Mouse (Mus musculus) kidney, postnatal 4 days (tissue): Measurements from ENCODE around the gene Gm3839.
A peak's percentile ranks its signal among the peaks of the same experiment; 100 is the strongest.
"Not testable (repeated sequence)": the region's sequence is repeated elsewhere in the genome, so short reads cannot be mapped to it uniquely, and the experiment has no call there.

Experiments
- DNase-seq, 2 experiments: peaks; one replicate each; pipeline ENCODE4 v3.0.0; 2021; ENCODE audit warnings: mixed read lengths in 2 of 2

The Gm3839 gene

DNA sequence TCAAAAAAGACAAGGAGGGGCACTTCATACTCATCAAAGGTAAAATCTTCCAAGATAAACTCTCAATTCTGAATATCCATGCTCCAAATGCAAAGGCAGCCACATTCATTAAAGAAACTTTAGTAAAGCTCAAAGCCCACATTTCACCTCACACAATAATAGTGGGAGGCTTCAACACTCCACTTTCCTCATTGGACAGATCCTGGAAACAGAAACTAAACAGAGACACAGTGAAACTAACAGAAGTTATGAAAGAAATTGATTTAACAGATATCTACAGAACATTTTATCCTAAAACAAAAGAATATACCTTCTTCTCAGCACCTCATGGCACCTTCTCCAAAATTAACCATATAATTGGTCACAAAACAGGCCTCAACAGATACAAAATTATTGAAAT, at the start of gene Gm3839:
TSS of gene Gm3839 (minus strand) at position 101 of the 400 bp plus-strand sequence.
- not testable (repeated sequence) for DNase-seq

DNA sequence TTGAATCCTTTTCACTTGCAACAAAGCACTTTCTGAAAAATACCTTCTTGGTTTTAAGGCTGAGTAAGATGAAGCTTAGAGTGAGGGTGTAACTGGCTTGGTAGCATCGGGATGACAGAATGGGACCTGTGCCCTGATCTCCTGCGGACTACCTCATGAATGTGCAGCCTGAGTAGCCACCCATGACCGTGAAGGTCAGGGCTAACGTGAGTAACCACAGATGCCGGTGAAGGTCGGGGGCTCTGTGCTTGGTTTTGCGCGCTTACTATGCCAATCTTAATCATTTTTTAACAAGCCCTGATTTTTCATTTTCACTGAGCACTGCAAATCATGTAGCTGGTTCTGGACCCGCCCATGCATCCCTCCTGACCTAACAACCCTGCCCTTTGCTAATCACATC, 49.1 kb upstream of the Gm3839 start:
- peak; percentile 2 for DNase-seq

DNA sequence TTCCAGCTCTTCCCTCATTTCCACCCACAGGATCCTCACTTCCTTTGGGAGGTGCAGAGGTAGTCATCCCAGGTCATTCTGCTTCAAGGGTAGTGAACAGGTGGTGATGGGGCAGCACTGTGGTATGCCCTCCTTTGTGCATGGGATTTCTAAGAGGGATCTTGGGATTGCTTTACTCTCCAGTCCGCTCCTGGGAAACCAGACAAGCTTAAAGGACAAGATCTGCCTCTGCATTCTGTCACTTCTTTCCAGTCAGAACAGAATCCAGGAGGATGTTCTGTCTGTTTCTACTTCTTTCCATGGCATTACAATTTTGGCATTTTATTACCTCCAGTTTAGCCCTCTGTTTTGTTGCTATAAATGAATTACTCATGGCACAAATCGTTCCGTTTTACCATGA, 21.3 kb upstream of the Gm3839 start:
- no peak for DNase-seq

DNA sequence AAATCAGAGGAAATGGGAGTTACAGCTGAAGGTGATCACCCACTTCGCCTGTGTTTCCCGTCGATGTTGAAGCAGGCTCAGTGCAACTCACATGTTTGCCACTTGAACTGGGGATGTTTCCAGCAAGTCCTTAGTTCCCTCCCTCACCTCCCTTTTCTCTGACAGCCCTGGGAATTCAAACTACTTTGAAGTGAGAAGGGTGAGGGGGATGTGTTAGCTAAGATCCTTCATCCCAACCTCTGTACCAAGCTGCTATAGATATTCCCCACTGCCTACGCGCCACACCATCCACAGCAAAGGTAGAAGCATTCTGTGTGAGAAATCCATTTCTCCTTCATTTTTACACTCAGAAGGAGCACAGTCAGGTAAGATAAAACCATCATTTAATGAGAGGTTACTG, 18.7 kb upstream of the Gm3839 start:
- no peak for DNase-seq

DNA sequence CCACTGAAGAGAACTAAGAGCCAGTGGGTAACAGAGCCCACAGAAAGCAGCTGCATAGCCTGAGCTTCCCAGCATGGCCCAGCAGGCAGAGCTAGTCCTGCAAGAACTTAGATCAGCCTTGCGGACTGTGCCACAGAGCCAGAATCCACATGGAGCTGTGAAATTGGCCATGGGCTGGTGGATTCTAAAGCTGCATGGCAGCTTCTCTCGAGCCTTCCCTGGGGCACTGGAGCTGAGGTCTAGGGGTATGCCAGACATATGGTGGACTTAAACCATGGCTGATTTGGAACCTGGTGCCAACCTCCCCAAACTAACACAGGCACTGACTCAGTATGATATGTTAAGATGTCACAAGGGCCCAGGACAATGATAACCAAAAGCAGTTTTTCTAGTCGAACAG, 10.4 kb downstream of the Gm3839 start:
- no peak for DNase-seq

DNA sequence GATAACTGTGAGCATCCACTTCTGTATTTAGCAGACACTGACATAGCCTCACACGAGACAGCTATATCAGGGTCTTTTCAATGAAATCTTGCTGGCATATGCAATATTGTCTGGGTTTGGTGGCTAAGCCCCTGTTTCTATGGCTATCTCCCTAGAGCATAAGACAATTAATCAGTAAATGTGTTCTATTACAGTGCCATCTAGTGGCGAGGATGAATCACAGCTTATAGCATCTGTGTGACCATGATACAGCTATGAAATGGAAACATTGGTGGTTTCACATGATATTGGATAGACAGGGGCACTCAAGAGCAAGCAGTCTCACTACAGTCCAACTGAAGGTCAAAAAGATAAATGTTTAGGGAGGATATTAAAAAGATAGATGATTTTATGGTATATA, 26.5 kb downstream of the Gm3839 start:
- no peak for DNase-seq

DNA sequence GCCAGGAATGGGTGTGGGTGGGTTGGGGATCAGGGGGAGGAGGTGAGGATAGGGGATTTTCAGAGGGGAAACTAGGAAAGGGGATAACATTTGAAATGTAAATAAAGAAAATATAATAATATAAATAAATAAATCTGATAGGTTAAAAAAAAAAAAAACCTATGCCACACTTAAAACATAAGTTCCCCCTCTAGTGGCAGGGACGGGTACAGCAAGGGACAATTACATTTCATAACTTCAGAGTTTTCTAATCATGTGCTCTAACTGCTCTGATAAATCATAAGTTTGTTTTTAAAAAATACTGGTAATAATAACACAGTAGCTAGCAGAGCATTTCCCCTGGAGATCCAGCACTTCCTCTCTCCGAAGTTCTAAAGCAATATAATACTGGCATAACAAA, 49.4 kb downstream of the Gm3839 start:
- DNase-seq: peak; percentile 58 to 64

DNA sequence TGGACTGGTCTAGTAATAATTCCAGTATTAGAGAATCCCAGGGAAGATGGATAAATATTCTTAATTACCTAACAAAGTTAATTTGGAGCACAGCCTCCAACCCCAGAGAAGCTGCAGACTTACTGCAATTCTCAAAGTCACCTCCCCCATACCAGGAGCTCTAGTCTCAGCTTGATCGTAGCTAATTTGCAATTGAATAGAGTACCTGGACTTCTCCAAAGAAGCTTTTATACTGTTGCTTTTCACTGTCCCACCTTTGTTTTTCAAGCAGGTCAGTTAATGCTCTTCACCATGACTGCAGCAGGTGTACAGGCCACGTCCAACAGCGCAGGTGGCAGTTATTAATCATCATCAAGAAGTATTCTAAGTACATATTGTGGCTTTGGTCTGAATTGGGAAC, 68.6 kb downstream of the Gm3839 start:
- not testable (repeated sequence) for DNase-seq

DNA sequence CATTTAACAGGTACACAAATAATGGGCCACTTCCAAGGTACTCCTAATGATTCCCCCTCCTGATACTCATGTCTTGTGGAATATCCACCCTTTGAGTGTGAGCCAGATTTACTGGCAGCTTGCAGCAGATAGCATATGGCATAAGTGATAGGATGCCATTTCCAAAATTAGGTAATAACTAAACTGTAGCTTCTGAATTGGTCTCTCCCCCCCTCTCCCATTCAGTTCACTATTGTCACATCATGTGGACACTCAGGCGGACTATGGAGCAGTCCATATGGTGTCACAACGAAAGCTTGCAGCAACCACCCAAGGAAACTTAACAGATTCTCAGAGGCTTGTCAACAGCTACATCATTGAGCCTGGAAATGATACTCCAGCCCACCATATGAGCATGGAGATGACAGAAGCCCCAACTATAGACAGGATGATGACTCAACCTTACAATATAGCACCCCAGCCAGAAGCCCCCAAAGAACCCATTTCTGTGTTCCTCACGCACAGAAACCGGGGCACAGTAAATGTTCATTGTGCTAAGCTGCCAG, 99.3 kb downstream of the Gm3839 start:
- no peak for DNase-seq

DNA sequence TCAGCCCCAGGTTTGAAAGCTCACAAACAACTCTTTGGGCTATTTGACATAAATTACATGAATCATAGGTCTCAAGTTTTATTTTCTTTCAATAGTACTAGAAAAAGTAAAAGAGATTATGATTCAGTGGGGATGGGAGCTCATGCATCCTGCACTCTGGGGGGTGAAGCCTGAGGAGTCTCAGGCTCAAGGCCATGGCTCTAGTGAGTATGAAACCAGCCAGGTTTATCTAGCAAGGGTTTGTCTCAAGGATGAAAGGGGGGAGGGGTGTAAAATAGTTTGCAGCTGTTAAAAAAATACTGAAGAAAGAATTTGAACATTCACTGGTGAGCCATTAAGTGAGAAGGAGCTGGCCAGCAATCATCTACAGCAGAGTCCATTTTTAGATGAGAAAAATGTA, 108.5 kb downstream of the Gm3839 start:
- no peak for DNase-seq

DNA sequence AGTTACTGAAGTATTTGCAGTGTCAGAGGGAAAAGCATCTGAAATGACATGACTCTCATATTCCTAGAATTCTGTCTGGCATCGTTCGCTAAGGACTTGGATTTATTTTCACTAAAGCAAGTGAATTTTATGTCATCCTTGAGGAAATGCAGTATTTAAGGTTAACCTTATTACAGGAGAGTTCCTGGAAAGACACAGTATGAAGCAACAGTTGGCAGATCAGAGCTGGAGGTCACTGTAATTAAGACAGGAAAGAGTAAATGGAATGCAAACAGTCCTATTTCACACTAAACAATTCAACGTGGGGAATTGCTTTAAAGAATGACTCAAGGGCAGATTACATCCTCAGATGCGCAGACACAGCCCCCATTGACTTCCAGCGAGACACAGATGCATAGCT, 112.0 kb downstream of the Gm3839 start:
- no peak for DNase-seq

DNA sequence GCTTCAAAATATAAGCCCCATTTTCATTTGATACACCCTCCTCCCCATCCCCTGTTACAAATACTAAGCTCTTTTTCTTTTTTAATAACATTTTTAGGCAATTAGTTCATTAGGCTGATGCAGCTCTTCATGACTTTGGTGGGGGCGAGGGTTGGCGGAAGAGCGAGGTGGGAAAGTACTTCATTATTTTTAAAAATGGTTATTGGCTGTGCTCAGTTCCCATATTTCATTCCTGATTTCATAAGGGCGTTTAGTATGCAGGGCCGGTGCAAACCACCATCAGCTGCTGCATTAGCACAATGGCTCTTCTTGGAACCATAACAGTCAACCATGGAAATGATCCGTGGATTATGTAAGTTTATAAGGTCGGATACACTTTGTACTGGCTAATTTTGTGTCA, 124.4 kb downstream of the Gm3839 start:
- DNase-seq: no peak
